9 mouse cellular contexts compared by ENCODE assay signal in genomic region chr3:35972985-35973384, GRCm38 (mm10). TPM values are rescaled to one million over a fixed set of nuclear protein-coding genes. Genes with fewer than 3 reads are reported as not detected.
A peak's percentile ranks its signal among the peaks of the same experiment; 100 is the strongest.
DNase-seq lines count a peak whose midpoint lies in the region; ATAC-seq lines count a peak whose summit lies in the region.
"Had no signal": no experiment of that assay in that cellular context is flagged by ENCODE, and none has a peak within 500 bp of the region (broad histone marks: within the 10 kb centered on the region; RNA-seq: fewer than 3 reads in every experiment).

No protein-coding gene starts in this region.

- DNase-seq in cerebellum, adult 18-20 months = peak; percentile 26 to 28
- no peak for DNase-seq in cerebellum, adult 11-12 months
- DNase-seq in left cerebral cortex, postnatal 14 days (ENCODE audit: low spot score in 2 of 2) = peak; percentile 60 to 70
- no peak for DNase-seq in left cerebral cortex, adult 8-10 months (ENCODE audit: low spot score in 2 of 2)
- peak; percentile 36 for DNase-seq in MEL-GATA-1-ER (ENCODE audit: extremely low read depth, low read depth)
- DNase-seq in embryonic facial prominence, embryonic 11.5 days (ENCODE audit: low spot score) = peak; percentile 31
- no peak for DNase-seq in gastrocnemius, adult 8-10 months (ENCODE audit: low spot score in 2 of 2)

- intact Hi-C loops in left cerebral cortex, postnatal 14 days (cut with DNase I) = loop anchor here (10.0 kb wide), 1 partner anchor 288 kb away; no protein-coding TSS in a partner anchor

- 0 out of 2 replicates have a peak, but pooled peaks have one; percentile 29 for ATAC-seq in embryonic facial prominence, embryonic 11.5 days (replicated peaks; ENCODE audit: insufficient number of reproducible peaks, low FRiP score, low TSS enrichment, low read depth)
- ATAC-seq in monocyte, adult 5-6 weeks (replicated peaks; ENCODE audit: insufficient number of reproducible peaks, low FRiP score, low TSS enrichment, poor library complexity, severe bottlenecking) = peak; percentile 60; the same call in 1 of the 2 replicates

- 90% methylated on average over 4 of the region's 4 CpGs for WGBS in embryonic facial prominence, embryonic 11.5 days

- no peak overlapping the region for H3K4me3 ChIP-seq in embryonic facial prominence, embryonic 11.5 days (ENCODE audit: low read depth, low read length)
- H3K4me3 ChIP-seq: lung, embryonic 15.5 days had no signal

- no peak overlapping the region for H3K27ac ChIP-seq in embryonic facial prominence, embryonic 11.5 days (replicated peaks; ENCODE audit: low read depth, low read length)
- H3K27ac ChIP-seq: lung, embryonic 15.5 days had no signal

- no peaks in the 10 kb centered on the region for H3K27me3 ChIP-seq in embryonic facial prominence, embryonic 11.5 days (ENCODE audit: control insufficient read depth, insufficient read depth, low read length)
- H3K27me3 ChIP-seq: lung, embryonic 15.5 days had no signal

- no peak overlapping the region for H3K9ac ChIP-seq in embryonic facial prominence, embryonic 11.5 days (replicated peaks; ENCODE audit: low read length)
- H3K9ac ChIP-seq: lung, embryonic 15.5 days had no signal

- no peaks in the 10 kb centered on the region for H3K4me1 ChIP-seq in embryonic facial prominence, embryonic 11.5 days (ENCODE audit: control insufficient read depth, insufficient read depth, low read length)
- H3K4me1 ChIP-seq: lung, embryonic 15.5 days had no signal

- no peaks in the 10 kb centered on the region for H3K9me3 ChIP-seq in embryonic facial prominence, embryonic 11.5 days (replicated peaks; ENCODE audit: control insufficient read depth, low read length)
- H3K9me3 ChIP-seq: lung, embryonic 15.5 days had no signal

- H3K36me3 ChIP-seq in embryonic facial prominence, embryonic 11.5 days (replicated peaks; ENCODE audit: control insufficient read depth, insufficient read depth, low read depth, low read length) = no peaks in the 10 kb centered on the region

- H3K4me2 ChIP-seq in embryonic facial prominence, embryonic 11.5 days (ENCODE audit: low read depth, low read length) = no peak overlapping the region
- H3K4me2 ChIP-seq: lung, embryonic 15.5 days had no signal

RNA-seq across cellular contexts. Expression of gene Mccc1, which starts 27.5 kb away (rescaled TPM):
- 10 to 100 TPM; 30.0 TPM for total RNA-seq in left cerebral cortex, postnatal 14 days (2021)
- total RNA-seq in left cerebral cortex, adult 8-10 months (2022) = 10 to 100 TPM; 32.5 to 46.1 (median 34.5) TPM
- 39.1 and 42.6 TPM in 2 replicates for polyA plus RNA-seq in embryonic facial prominence, embryonic 11.5 days (2014; fragmentation: Nextera tagmentation; extraction: Ambion mirVana)
- total RNA-seq in monocyte, adult 5-6 weeks (2017) = 1.2 to 13.1 TPM (median 11.5 TPM) in 3 replicates
- 10 to 100 TPM; 30.8 to 35.0 (median 31.7) TPM for total RNA-seq in gastrocnemius, adult 8-10 months (2022)

RNA-seq across cellular contexts. Expression of gene Dcun1d1, which starts 35.7 kb away (rescaled TPM):
- 10 to 100 TPM; 65.7 to 67.8 TPM for total RNA-seq in left cerebral cortex, postnatal 14 days (2021)
- total RNA-seq in left cerebral cortex, adult 8-10 months (2022) = 10 to 100 TPM; 67.1 to 84.1 (median 77.7) TPM
- 112 and 119 TPM in 2 replicates for polyA plus RNA-seq in embryonic facial prominence, embryonic 11.5 days (2014; fragmentation: Nextera tagmentation; extraction: Ambion mirVana)
- 153 to 202 TPM (median 172 TPM) in 3 replicates for total RNA-seq in monocyte, adult 5-6 weeks (2017)
- total RNA-seq in gastrocnemius, adult 8-10 months (2022) = 10 to 100 TPM; 83.7 to 88.8 (median 84.8) TPM

Comparison
In these comparisons a context has a peak if more than half of its experiments do, and no peak if none do; other contexts are left out.
1. DNase-seq: peak in cerebellum, adult 18-20 months (2 of 2), left cerebral cortex, postnatal 14 days (2 of 2), MEL-GATA-1-ER (single experiment) and embryonic facial prominence, embryonic 11.5 days (single experiment); none in cerebellum, adult 11-12 months (single experiment), left cerebral cortex, adult 8-10 months (0 of 2) and gastrocnemius, adult 8-10 months (0 of 2).